Mouse (Mus musculus) c-Kit-positive CD71-negative TER-119-negative erythroid progenitor cells, embryonic 14.5 days (primary cell): ENCODE results near the gene Arhgap15.
A peak's percentile ranks its signal among the peaks of the same experiment; 100 is the strongest.
"Not testable (repeated sequence)": the region's sequence is repeated elsewhere in the genome, so short reads cannot be mapped to it uniquely, and the experiment has no call there.

Experiments used
- DNase-seq: peaks from one replicate; pipeline ENCODE4 v3.0.0-alpha.2; 2013; ENCODE audit warnings: low read depth

The Arhgap15 gene

DNA sequence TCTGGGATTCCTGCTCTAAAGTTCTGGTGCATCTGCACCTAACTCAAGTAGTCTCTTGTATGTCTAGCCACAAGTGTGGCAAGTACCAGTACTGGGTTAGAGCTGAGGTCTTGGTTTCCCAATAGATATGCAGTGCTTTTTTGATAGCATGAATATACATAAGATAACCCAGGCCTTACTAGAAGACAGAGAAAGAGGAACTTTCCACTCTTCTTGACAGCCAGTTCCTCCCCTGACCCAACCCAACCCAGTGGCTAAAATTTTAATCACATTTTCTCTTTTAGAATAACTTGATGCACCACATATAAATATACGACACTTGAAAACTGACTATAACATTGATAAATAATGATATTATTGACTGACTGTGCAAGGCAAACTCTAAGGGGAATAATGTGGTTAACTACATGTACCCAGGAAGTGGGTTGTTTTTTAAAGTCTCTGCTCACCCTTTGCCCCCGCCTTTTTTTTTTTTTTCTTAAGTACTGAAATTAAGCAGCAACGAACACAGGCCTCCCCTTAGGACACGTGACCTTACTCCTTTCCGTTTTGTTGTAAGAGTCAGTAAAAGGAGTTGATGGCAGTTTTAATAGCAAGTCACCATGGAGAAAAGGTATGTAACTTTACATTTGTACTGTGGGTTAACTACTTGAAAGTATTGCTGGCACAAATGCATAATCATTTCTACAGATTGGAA is at the start of gene Arhgap15:
Gene Arhgap15, plus strand, starts transcription at position 538 of the 697 bp plus-strand sequence.
- peak; percentile 46 for DNase-seq

DNA sequence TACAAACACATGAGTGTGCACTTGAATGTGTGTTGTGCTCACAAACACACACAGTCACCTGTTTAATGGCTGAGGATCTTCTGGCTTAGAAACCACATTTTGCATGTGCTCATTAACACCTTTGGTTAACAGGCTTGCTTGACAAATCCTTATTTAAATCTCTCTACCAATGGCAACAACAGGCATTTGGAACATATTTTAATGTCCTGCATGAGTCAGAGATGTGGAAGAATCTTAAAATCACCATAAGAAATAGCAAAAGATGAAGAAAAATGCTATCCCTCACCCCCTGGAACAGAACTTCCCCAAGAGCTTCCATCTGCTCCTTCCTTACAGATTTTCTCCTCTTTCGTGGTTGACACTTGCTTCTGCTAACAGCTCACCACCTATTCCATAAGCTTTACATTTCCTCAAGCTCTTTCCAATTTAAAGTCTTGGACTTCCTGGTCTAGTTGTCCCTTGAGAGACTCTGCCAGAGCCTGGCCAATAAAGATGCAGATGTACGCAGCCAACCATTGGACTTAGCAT is 35.9 kb upstream of the Arhgap15 start:
- no peak for DNase-seq

DNA sequence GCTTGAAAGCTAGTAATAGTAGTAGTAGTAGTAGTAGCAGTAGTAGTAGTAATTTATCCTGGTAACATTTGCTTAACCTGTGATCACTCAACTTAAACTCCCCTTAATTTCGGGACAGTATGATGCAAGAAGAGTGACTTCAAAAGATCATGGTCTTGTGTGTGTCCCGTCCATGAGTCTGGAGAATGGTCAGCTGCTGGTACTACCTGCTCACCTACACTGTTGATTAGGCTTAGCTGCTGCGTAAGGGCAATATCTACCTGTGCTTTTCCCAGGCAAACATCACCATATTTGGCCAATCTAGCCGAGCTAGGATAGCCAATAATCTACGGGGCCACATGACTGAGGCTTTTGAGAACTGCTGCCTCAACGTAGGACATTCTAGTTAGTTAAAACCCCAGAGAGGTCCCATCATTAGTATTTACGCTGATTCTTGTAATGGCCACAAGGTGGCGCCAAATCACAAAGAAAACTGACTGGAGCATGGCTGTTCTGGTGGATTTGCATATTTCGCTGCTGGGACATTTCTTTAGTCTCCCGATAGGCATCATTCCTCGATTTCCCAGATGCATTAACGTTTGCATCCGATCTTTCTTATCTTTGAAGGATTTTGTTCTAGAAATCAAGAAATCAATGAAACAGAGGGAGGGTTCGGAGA is 26.0 kb upstream of the Arhgap15 start:
- peak; percentile 74 for DNase-seq

DNA sequence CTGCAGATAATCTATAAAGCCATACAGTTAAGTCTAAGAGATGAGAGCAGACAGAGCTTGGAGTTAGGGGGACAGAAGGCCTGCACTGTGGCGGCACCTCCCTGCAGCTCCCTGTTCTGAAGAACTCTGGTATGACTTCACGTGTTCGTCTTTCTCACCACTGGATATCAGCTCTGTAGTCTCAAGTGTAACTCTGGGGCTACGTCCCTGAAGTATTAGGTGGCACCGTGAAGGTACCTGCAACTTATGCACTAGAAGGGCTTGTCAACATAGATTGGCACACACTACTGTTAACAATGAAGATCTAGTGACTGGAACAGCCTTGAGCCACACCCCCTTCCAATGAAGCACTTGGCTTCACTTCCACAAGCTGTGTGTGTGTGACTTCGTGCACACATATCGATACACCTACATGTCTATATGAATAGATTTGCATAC is 25.5 kb upstream of the Arhgap15 start:
- DNase-seq, result no peak

DNA sequence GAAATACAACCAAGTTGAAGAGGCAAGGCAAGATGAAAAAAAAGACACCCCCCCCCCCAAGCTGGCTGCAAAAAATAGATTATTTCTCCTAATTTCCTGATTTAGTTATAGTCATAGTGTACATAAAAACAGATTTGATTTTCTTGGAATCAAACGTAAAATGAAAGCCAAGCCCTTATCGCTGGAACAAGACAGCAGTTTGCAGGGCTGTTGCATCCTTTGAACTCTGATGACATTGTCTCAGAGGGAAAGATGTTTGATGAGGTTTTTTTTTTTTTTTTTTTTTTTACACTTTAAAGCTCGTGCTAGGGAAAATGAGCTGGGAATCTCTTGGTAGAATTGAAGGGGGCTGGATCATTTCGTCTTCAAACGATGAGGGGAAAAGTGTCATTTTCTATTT is 21.4 kb upstream of the Arhgap15 start:
- no peak for DNase-seq

DNA sequence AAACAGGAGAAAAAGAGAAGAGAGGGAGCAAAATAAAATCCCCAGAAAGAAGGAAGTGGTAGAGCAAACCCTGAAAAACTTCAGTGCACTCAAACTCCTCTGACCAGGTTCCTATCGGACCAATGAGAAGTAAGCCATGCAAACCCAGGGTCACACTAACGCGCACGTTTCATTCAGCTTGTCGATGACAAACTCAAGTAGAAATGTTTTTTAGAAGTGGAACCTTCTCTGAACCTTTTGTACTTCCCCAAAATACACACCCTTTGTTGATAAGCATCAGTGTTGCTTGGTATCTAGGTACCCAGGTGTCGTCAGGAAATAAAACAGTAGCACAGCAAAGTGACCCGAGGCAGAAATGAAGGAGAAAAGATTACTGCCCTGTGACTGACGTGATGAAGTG is 20.9 kb upstream of the Arhgap15 start:
- DNase-seq, result no peak

GRCm38 (mm10) chr2:43728831-43729230 is 19.8 kb upstream of the Arhgap15 start:
- no peak for DNase-seq

GRCm38 (mm10) chr2:43732396-43732795 is 16.2 kb upstream of the Arhgap15 start:
- no peak for DNase-seq

DNA sequence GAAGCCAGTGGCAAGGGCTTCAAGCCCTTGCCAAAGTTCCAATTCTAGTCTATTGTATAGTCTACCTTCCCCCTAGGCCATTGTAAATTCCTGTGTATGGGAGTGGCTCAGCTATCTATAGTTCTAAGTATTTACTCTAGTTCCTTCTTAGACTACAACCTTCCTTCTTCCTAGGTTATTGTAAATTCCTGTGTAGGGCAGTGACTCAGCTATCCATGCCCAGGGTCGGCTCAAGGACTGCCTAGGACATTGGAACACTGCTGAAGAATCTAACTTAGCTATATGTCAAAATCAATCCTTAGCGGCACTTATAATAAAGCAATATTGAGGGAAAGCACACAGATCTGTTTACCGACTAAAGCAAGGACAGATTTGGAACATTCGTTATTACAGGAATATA is 13.6 kb upstream of the Arhgap15 start:
- not testable (repeated sequence) for DNase-seq

GRCm38 (mm10) chr2:43737546-43737945 is 11.1 kb upstream of the Arhgap15 start:
- DNase-seq, result no peak

DNA sequence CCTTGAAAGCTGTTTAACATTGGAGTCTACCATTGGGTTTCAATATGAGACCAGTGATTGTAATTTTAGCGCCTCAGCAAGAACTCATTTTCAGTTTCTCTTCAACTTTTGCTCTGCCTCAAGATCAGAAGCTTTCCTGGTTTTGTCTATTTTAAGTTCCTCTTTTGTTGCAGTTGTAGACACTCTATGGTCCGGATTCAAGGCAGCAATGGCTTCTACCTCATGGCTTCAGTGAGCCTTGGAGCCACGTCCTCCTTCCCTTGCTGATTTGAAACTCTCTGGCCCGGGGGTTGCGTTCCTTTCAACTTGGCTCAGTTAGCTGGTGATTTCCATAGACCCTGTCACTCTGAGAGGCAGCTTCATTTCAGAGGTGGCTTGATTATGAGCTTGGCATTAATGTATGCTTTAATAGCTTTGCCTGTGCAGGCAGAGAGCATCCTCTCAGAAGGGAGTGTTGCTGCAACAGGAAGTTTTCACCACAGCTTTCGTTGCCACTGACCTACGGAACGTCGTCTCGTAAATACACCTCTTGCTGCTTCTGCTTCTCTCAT is 10.0 kb upstream of the Arhgap15 start:
- DNase-seq, result no peak

DNA sequence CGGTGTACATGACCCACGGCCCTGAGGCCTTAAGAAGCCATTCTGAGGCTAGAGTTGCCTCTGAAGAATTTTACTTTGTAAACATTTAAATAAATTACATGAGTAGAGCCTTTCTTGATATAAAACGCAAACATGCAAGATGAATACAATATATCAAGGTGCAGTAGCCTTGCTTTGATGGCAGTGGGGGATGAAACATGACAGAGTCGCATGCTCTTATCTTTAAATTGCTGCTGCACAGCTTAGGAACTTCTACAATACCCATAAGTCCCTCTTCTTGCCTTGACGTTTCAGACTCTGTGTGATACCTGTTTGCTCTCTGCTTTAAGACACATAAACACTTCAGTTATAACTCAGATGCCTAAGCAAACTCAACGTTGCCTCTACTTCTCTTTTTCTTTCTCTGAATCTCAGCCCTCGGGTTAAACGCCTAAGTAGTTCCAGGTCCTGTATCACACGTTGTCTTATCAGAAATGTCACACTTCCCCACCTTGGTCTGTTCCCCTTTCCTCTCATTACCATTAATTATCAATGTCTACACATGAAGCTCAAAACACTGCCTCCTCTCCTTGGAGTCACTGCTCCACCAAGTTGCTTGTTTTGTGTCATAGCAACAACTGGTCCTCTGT is 9.3 kb upstream of the Arhgap15 start:
- DNase-seq, result peak; percentile 41

DNA sequence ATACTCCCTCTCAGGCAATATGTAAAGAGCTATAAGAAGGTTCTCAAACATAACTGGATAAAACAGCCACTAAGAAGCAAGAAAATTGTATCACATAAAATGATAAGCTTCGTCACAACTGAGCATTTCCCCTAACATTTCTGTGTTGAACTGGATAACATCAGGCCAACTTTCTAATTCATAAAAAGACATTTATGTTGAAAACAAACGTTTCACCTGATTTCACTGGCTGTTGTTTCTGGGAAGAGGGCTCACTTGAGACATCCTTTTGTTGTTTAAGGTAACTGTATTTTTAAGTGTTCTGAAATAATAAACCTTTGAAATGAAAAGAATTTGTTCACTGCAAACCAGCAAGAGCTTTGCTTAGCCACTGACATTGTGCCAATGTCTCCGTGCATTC is 697 bp downstream of the Arhgap15 start:
- DNase-seq, result no peak

DNA sequence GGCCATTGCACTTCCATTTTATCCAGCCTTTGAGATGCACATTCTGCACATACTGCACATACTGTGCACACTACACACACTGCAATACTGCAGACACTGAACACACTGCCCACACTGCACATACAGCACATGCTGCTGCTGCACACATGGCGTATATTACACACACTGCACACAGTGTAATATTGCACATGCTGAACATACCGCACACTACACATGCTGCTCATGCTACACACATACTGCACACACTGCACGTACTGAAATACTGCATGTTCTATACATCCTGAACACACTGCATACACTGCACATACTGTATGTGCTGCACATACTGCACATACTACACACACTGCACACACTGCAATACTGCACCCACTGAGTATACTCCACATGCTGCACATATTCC is 7.3 kb downstream of the Arhgap15 start:
- DNase-seq, result no peak

GRCm38 (mm10) chr2:43756626-43757025 is 8.0 kb downstream of the Arhgap15 start:
- DNase-seq, result no peak

DNA sequence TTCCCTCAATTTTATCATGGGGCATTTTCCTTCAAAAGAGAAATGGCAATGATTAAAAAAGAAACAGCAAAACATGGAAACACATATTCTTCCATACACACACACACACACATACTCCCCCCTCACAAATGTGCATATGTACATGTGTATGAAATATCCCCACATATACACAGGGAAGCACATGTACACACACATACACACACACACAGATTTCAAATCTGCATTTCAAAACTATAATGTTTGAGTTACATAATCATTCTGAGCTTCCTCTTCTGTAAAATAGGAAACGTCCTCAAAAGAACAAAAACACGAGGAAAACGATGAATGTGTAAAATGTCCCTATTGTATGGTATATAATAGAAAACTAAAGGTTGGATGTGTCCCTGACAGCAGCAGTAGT is 13.1 kb downstream of the Arhgap15 start:
- DNase-seq, result no peak

DNA sequence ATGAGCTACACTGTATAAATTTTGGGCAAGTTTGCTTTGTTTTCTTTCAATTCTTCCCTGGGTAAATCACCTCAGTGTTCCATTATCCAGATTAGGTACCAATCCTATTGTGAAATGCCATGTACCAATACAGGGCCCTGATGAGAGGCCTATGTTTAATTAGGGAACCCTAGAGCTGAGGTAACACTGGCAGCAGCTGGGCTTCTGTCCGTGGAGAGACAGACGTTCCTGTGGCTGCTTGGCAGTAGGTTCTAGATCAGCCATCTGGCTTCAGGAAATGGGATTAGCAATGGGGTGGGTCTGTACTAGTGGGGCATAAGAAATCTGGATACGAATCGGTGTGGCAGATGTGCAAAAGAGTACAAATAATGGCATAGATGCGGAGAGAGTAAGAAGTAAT is 14.7 kb downstream of the Arhgap15 start:
- DNase-seq, result no peak

DNA sequence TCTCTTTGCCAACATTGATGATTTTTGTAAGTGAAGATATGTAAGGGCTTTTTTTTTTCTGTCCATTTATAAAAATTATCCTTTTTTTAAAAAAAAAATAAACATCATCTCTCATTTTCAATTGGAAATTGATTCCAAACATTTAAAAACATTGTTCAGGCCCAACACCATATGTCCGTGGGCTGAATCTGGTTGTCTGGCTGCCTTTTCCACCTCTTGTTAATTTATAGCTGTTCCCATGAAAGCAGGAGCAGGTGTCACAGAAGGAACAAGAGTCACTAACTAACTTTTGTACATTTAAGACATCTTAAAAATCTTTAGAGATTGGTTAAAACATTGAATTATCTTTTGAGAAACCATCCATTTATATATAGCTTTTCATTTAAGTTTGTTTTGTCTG is 15.8 kb downstream of the Arhgap15 start:
- DNase-seq, result no peak

DNA sequence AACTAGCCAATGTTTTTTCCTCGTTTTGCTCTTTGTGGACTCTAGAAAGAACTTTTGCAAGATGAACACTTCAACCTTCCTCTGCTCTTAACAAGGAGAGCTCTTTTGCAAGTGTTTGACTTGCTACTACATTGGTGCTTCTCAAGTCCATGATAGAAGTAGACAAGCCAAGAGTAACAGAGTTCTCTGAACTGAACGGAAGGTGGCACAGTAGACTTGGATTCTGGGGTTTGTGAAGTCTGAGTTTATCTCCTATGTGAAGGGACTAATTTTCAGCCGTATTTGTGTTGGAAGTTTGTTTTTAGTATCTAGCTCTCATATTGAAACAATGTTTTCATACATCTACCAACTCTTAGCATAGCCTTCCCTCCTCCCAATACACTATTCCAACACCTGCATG is 17.6 kb downstream of the Arhgap15 start:
- no peak for DNase-seq

DNA sequence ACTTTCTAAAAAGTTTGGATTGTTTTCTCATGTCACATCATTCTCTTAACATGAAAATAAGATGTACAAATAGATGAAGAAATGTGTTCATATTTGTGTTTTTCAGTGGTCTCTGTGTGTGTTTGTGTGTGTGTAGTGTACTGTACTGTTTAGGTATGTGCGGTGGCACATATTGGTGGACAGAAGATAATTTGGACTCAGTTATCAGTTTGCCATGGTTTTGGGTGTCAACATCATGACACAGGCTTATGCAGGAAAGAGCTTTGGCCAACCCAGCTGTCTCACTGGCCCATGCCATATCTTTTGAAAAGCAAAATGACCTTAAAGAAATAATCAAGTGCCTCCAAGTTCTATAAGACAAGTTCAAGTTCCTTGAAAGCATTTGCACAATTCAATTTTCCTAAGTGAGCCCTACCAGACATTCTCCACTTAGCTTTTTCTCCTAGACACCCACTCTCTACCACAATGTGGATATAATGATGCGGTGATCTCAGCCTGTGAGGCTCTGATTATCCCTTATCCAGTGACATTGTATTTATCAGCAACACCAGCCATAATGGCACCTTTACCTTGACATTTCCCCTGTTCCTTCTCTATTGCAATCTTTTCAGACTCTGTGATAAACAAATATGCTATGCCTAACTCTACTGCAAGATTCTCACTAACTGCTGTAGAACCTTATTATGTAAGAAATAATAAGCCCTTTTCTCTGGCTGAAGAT is 21.4 kb downstream of the Arhgap15 start:
- no peak for DNase-seq

DNA sequence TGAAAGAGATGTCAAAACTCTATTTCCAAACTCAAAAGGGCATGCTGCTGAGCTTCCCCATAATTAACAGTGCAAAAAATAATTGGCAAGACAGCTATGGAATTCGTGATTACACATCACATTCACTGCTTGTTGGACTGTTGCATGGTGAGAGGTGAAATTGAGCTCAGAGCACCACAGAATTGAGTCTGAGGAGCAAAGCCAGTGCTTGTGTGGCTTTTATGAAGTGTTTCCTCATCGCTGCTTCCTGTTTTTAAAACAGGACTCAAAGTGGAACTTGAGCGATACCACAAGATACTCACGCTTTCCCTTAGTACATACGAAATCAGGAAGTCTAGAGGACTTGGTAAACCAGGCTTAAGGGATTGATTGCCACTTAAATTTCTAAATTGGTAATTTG is 24.0 kb downstream of the Arhgap15 start:
- DNase-seq, result peak; percentile 43

- no peak for DNase-seq
These were observed 33.5 kb downstream of the Arhgap15 start for GRCm38 (mm10) chr2:43782157-43782556.
